Mouse (Mus musculus): ENCODE results near the gene Itgb5.

GRCm38 (mm10) chr16:33938311-33939132, 109.1 kb downstream of the Itgb5 start:
- no peak for TF ChIP-seq CTCF (IDR thresholded peaks at IDR 0.05; ENCODE audit: borderline replicate concordance, extremely low read depth, insufficient read depth, insufficient read length)
- TF ChIP-seq POLR2A (IDR thresholded peaks at IDR 0.05; ENCODE audit: borderline replicate concordance, extremely low read depth, insufficient read depth, insufficient read length, poor library complexity, severe bottlenecking), result no peak

All from brain, embryonic 14.5 days (tissue).